In the genomic region with DNA sequence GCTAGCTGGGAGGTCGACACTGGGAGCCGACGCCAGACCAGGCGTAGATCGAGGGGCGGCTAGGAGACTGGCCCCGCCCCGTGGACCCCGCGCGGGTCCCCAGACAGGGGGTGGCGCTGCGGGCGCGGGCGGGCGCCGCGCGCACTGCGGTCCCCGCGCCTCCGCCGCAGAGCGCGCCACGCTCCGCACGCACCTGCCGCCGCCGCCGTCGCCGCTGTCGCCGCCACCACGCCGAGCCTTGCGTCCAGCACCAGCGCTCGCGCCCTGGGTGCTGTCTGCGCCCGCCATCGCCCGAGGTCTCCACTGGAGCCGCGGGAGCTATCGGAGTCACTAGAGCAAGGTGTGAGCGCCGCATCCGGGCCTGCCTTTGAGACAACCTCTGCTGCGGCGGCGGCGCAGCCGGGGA, we compare ENCODE assay signal across 8 mouse cellular contexts. TPM values are rescaled to one million over a fixed set of nuclear protein-coding genes. Genes with fewer than 3 reads are reported as not detected.
DNase-seq lines count a peak whose midpoint lies in the region; ATAC-seq and TF ChIP-seq lines count a peak whose summit lies in the region.

TSS of gene Rnf208 (plus strand) at position 155 of the 406 bp plus-strand sequence.
TSS of gene Cysrt1 (minus strand) at position 352 of the 406 bp plus-strand sequence.

- H3K27me3 ChIP-seq in erythroblast, embryonic 14.5 days (ENCODE audit: control insufficient read depth): peaks cover 36% of the 10 kb centered on the region
- H3K27me3 ChIP-seq in megakaryocyte, embryonic 14.5 days (replicated peaks): peaks cover 68% of the 10 kb centered on the region
- H3K27me3 ChIP-seq in forebrain, postnatal 0 days (ENCODE audit: insufficient read depth, low read length): no peaks in the 10 kb centered on the region
- H3K27me3 ChIP-seq in liver, embryonic 16.5 days (ENCODE audit: control insufficient read depth, insufficient read depth, low read depth, low read length): peaks cover 29% of the 10 kb centered on the region
- 0 out of 2 replicates have a peak, but pooled peaks cover 20% of the 10 kb centered on the region for H3K27me3 ChIP-seq in stomach, embryonic 15.5 days (replicated peaks)

- peak within 1 kb of the TSS; percentile 82 for H3K27ac ChIP-seq in forebrain, postnatal 0 days (ENCODE audit: low read depth, low read length)
- no peak within 1 kb of the TSS for H3K27ac ChIP-seq in liver, embryonic 16.5 days (ENCODE audit: low read length)
- H3K27ac ChIP-seq in stomach, embryonic 15.5 days: peak within 1 kb of the TSS; percentile 60

- no peaks in the 10 kb centered on the region for H3K9me3 ChIP-seq in erythroblast, embryonic 14.5 days (ENCODE audit: control insufficient read depth, low read length)
- no peaks in the 10 kb centered on the region for H3K9me3 ChIP-seq in megakaryocyte, embryonic 14.5 days
- no peaks in the 10 kb centered on the region for H3K9me3 ChIP-seq in forebrain, postnatal 0 days (ENCODE audit: low read length)
- H3K9me3 ChIP-seq in liver, embryonic 16.5 days (replicated peaks; ENCODE audit: control insufficient read depth, low read length): no peaks in the 10 kb centered on the region
- H3K9me3 ChIP-seq in stomach, embryonic 15.5 days: no peaks in the 10 kb centered on the region

- peak; percentile 75 for DNase-seq in forebrain, postnatal 0 days
- no peak for DNase-seq in adrenal gland, postnatal 25 days

- H3K4me1 ChIP-seq in erythroblast, embryonic 14.5 days (ENCODE audit: control insufficient read depth): peaks cover 41% of the 10 kb centered on the region
- H3K4me1 ChIP-seq in megakaryocyte, embryonic 14.5 days: peaks cover 38% of the 10 kb centered on the region
- H3K4me1 ChIP-seq in forebrain, postnatal 0 days (ENCODE audit: insufficient read depth): peaks cover 6% of the 10 kb centered on the region
- H3K4me1 ChIP-seq in liver, embryonic 16.5 days (ENCODE audit: control insufficient read depth, low read depth, low read length): peaks cover 19% of the 10 kb centered on the region
- peaks cover 25% of the 10 kb centered on the region for H3K4me1 ChIP-seq in stomach, embryonic 15.5 days

- TF ChIP-seq CTCF in forebrain, postnatal 0 days (IDR thresholded peaks at IDR 0.05; ENCODE audit: low read depth): no peak; the same call in 1 of the 2 replicates

- peak within 1 kb of the TSS; percentile 89 for H3K4me2 ChIP-seq in forebrain, postnatal 0 days (ENCODE audit: low read depth)
- H3K4me2 ChIP-seq in liver, embryonic 16.5 days (ENCODE audit: low read depth, low read length): peak within 1 kb of the TSS; percentile 73
- H3K4me2 ChIP-seq in stomach, embryonic 15.5 days: peak within 1 kb of the TSS; percentile 97

- peaks cover 23% of the 10 kb centered on the region for H3K36me3 ChIP-seq in erythroblast, embryonic 14.5 days (ENCODE audit: control insufficient read depth)
- H3K36me3 ChIP-seq in megakaryocyte, embryonic 14.5 days (replicated peaks; ENCODE audit: low read length): peaks cover 31% of the 10 kb centered on the region
- H3K36me3 ChIP-seq in forebrain, postnatal 0 days (ENCODE audit: insufficient read depth): peaks cover 26% of the 10 kb centered on the region
- no peaks in the 10 kb centered on the region; the same call in 1 of the 2 replicates for H3K36me3 ChIP-seq in liver, embryonic 16.5 days (ENCODE audit: control insufficient read depth, insufficient read depth)
- H3K36me3 ChIP-seq in stomach, embryonic 15.5 days: no peaks in the 10 kb centered on the region

- H3K4me3 ChIP-seq in erythroblast, embryonic 14.5 days (replicated peaks): peak within 1 kb of the TSS; percentile 61
- H3K4me3 ChIP-seq in megakaryocyte, embryonic 14.5 days (replicated peaks): peak within 1 kb of the TSS; percentile 89
- peak within 1 kb of the TSS; percentile 70 for H3K4me3 ChIP-seq in forebrain, postnatal 0 days (ENCODE audit: low read depth, low read length)
- peak within 1 kb of the TSS; percentile 56 for H3K4me3 ChIP-seq in liver, embryonic 16.5 days (ENCODE audit: low read depth, low read length)
- peak within 1 kb of the TSS; percentile 52 for H3K4me3 ChIP-seq in stomach, embryonic 15.5 days (replicated peaks)

- peak within 1 kb of the TSS; percentile 79 for H3K9ac ChIP-seq in forebrain, postnatal 0 days
- peak within 1 kb of the TSS; percentile 33; the same call in 1 of the 2 replicates for H3K9ac ChIP-seq in liver, embryonic 16.5 days (ENCODE audit: low read depth, low read length)
- H3K9ac ChIP-seq in stomach, embryonic 15.5 days: peak within 1 kb of the TSS; percentile 44

- under 1% methylated on average over 59 of the region's 59 CpGs for WGBS in forebrain, postnatal 0 days
- 0% methylated on average over 33 of the region's 59 CpGs for WGBS in liver, embryonic 16.5 days (ENCODE audit: insufficient replicate concordance)
- under 1% methylated on average over 53 of the region's 59 CpGs for WGBS in stomach, embryonic 15.5 days

- ATAC-seq in erythroblast, adult 5-6 weeks (replicated peaks; ENCODE audit: low FRiP score, poor library complexity, severe bottlenecking): no peak
- no peak for ATAC-seq in megakaryocyte, adult 5-6 weeks (ENCODE audit: poor library complexity, severe bottlenecking)
- peak; percentile 74 for ATAC-seq in forebrain, postnatal 0 days
- ATAC-seq in liver, embryonic 16.5 days (ENCODE audit: low read depth): no peak
- no peak for ATAC-seq in stomach, embryonic 15.5 days (ENCODE audit: insufficient read depth, low FRiP score, low read depth)

RNA-seq across cellular contexts. Expression of gene Rnf208, which starts in this region (rescaled TPM):
- polyA plus RNA-seq in erythroblast, embryonic 14.5 days (2012): 0.07 and 0.18 TPM in 2 replicates
- not detected in 2 replicates for total RNA-seq in erythroblast, adult 5-6 weeks (2015; ENCODE audit: low replicate concordance)
- not detected in 2 replicates for total RNA-seq in erythroblast, adult 5-6 weeks (2017; ENCODE audit: low replicate concordance)
- polyA plus RNA-seq in megakaryocyte, embryonic 14.5 days (2012; ENCODE audit: insufficient read depth, low replicate concordance): 3.8 and 7.6 TPM in 2 replicates
- total RNA-seq in megakaryocyte, adult 5-6 weeks (2015): 0.14 TPM in 1 of 2 replicates, not detected in the other
- not detected in 2 replicates for total RNA-seq in megakaryocyte, adult 5-6 weeks (2017)
- total RNA-seq in forebrain, postnatal 0 days (2014; rRNA removed): 77.6 and 84.1 TPM in 2 replicates
- 193 and 205 TPM in 2 replicates for polyA plus RNA-seq in forebrain, postnatal 0 days (2015; fragmentation: Nextera tagmentation; extraction: Ambion mirVana)
- 0.77 TPM in 1 of 2 replicates, not detected in the other for polyA plus RNA-seq in liver, embryonic 16.5 days (2015; fragmentation: Nextera tagmentation; extraction: Ambion mirVana)
- 13.7 and 13.8 TPM in 2 replicates for polyA plus RNA-seq in stomach, embryonic 15.5 days (2015; fragmentation: Nextera tagmentation; extraction: Ambion mirVana)
- total RNA-seq in adrenal gland, postnatal 25 days (2021): 7.4 and 7.9 TPM in 2 replicates

RNA-seq across cellular contexts. Expression of gene Cysrt1, which starts in this region (rescaled TPM):
- polyA plus RNA-seq in erythroblast, embryonic 14.5 days (2012): not detected in 2 replicates
- not detected in 2 replicates for total RNA-seq in erythroblast, adult 5-6 weeks (2015; ENCODE audit: low replicate concordance)
- not detected in 2 replicates for total RNA-seq in erythroblast, adult 5-6 weeks (2017; ENCODE audit: low replicate concordance)
- polyA plus RNA-seq in megakaryocyte, embryonic 14.5 days (2012; ENCODE audit: insufficient read depth, low replicate concordance): not detected in 2 replicates
- not detected in 2 replicates for total RNA-seq in megakaryocyte, adult 5-6 weeks (2015)
- not detected in 2 replicates for total RNA-seq in megakaryocyte, adult 5-6 weeks (2017)
- not detected in 2 replicates for total RNA-seq in forebrain, postnatal 0 days (2014; rRNA removed)
- polyA plus RNA-seq in forebrain, postnatal 0 days (2015; fragmentation: Nextera tagmentation; extraction: Ambion mirVana): not detected in 2 replicates
- not detected in 2 replicates for polyA plus RNA-seq in liver, embryonic 16.5 days (2015; fragmentation: Nextera tagmentation; extraction: Ambion mirVana)
- polyA plus RNA-seq in stomach, embryonic 15.5 days (2015; fragmentation: Nextera tagmentation; extraction: Ambion mirVana): 7.9 and 22.2 TPM in 2 replicates
- not detected in 2 replicates for total RNA-seq in adrenal gland, postnatal 25 days (2021)

Comparison
In these comparisons a context has a peak if more than half of its experiments do, and no peak if none do; other contexts are left out.
1. RNA of gene Rnf208 (polyA plus RNA-seq): 193 to 205 TPM in forebrain, postnatal 0 days; 13.7 to 13.8 TPM in stomach, embryonic 15.5 days, 3.8 to 7.6 TPM in megakaryocyte, embryonic 14.5 days, 0.77 TPM in liver, embryonic 16.5 days and 0.07 to 0.18 TPM in erythroblast, embryonic 14.5 days; every median in the first group is over 10 times any median in the second.
2. Peak in every context shown above with its lines, with median percentiles within 50 percentile points of each other: H3K4me3 ChIP-seq, H3K4me2 ChIP-seq and H3K9ac ChIP-seq.